Mouse (Mus musculus) bone marrow macrophage, adult 2 months (primary cell): ENCODE results near the gene Myl6. TPM values are rescaled to one million over a fixed set of nuclear protein-coding genes. Genes with fewer than 3 reads are reported as not detected.
"Not testable (repeated sequence)": the region's sequence is repeated elsewhere in the genome, so short reads cannot be mapped to it uniquely, and the experiment has no call there.

Experiments used
- H3K27ac ChIP-seq: 2 replicates; pipeline ENCODE4 v1.5.1; 2012; ENCODE audit warnings: low read depth, low read length; ENCODE audit not compliant: insufficient read depth
- H3K4me1 ChIP-seq: 2 replicates; pipeline ENCODE4 v1.6.1; 2012; ENCODE audit warnings: low read length; ENCODE audit not compliant: control insufficient read depth, insufficient read depth
- H3K4me3 ChIP-seq: 2 replicates; pipeline ENCODE4 v1.5.1; 2012; ENCODE audit warnings: mild to moderate bottlenecking, low read length, moderate library complexity; ENCODE audit not compliant: insufficient read depth
- CTCF ChIP-seq: IDR thresholded peaks from 2 replicates; pipeline ENCODE4 v1.5.1; 2012; ENCODE audit warnings: low read depth, mild to moderate bottlenecking, low read length, moderate library complexity
- POLR2A ChIP-seq: IDR thresholded peaks from 2 replicates; pipeline ENCODE4 v1.6.1; 2012; ENCODE audit warnings: mild to moderate bottlenecking, low read depth, low read length, borderline replicate concordance
- polyA plus RNA-seq: library from polyadenylated mRNA; stranded (reverse); fragments of >200 nt; gene quantifications from 2 replicates; pipeline ENCODE4 v1.2.4, GENCODE M21; 2012; ENCODE audit not compliant: missing spikeins, insufficient read depth, insufficient read length

Gene Myl6
- polyA plus RNA-seq, 1 experiment, result 1,186 TPM

DNA sequence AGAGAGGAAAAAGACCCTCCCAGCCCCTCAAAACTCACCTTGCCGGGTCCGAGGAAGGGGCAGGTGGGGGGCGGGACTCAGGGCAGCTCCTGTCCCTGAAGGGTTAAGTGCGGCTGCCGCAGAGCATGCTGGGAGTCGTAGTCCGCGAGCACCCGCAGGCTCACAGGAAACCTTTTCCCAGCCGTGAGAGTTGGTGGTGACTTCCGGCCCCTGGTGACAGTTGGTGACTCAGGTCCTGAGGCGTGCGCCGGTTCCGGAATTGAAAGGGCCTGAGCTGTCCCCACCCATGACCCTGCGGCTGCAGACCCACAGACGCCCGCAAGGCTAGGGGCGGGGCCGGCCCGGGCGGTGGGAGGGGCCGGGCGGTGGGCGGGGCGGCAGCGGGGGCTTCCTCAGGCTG is 4.6 kb upstream of the Myl6 start, which contains the start of gene Myl6b:
Myl6b (minus strand) TSS at position 96 of the 400 bp plus-strand sequence.
- Histone ChIP-seq H3K27ac (peak within 1 kb of the TSS; percentile 79), H3K4me1 (peaks cover 21% of the 10 kb centered on the region), H3K4me3 (peak within 1 kb of the TSS; percentile 61)
- TF ChIP-seq POLR2A (no peak), CTCF (no peak)

DNA sequence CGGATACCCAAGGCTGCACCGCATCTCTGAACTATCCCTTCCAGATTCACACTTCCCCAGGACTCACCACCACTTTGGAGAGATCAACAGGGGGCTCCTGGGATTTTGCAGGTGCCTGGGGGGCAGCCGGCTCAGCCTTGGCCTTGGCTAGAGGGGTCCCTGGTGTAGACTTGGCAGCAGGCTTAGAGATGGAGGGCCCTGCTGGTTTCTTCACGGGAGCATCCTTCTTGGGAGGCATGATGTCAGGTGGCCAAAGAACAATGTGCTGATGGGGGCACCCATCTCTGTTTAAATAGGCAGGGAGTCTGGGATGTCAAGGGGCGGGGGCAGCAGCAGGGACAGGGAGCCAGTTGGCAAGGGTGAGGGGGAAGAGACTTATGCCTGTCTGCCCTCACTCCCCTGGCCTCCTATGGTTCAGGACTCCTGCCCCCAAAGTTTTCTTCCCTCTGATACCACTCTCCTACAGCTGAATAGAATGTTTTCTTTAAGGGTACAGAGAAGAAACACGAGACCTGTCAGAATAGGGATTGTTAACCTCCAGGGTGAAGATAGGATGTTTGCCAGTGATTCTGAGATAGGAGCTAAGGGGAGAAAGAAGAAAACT is 3.3 kb upstream of the Myl6 start:
- Histone ChIP-seq H3K27ac (no peak overlapping the region), H3K4me3 (no peak overlapping the region), H3K4me1 (peaks cover 22% of the 10 kb centered on the region)
- TF ChIP-seq CTCF, result no peak
- TF ChIP-seq POLR2A, result no peak

DNA sequence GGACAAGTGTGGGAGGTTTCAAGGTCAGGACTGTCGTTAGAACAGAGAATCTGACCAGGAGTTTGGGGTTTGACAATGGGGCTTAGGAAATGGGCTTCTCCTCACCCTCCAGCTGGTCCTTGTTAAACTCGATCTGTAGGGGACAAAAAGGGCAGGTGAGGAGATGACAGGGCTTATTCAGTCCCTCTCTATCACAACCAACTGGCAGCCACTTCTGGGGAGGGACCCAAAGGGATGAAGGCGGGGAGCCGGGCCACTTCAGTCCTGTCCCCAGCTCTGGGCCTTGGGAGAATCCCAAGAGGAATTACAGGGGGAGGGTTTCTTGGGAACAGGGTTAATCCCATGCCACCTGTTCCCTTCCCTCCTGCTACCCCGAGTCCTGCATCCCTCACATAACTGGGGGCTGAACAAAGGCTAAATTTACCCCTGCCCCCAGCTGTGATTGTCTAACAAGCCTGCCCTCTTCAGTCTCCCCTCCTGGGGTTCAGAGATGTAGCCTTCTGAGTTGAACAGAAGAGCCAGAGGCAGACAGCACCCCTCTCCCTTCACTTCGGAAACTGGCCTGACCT is 2.6 kb upstream of the Myl6 start:
- no peak overlapping the region for H3K27ac ChIP-seq
- no peak overlapping the region for H3K4me3 ChIP-seq
- peaks cover 27% of the 10 kb centered on the region for H3K4me1 ChIP-seq
- TF ChIP-seq POLR2A, result no peak
- no peak for TF ChIP-seq CTCF

DNA sequence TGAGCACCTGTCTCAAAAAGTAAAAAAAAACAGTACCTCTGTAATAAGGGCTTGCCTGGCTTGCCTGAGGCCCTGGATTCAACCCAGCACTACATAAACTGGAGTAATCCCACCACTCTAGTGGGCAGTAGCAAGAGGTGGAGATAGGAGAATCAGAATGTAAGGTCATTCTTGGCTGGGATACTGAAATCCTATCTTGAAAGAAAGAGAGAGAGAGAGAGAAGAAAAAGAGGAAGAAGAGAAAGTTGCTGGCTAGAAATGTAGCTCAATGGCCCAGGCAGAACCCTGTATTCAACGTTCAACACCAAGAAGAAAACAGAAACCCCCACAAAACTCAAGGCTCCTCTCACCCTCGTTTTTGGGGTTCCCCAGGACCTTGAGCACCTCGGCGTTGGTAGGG is 2.0 kb upstream of the Myl6 start:
- Histone ChIP-seq H3K27ac (no peak overlapping the region), H3K4me1 (peaks cover 32% of the 10 kb centered on the region), H3K4me3 (no peak overlapping the region)
- TF ChIP-seq CTCF, result no peak
- TF ChIP-seq POLR2A, result no peak

DNA sequence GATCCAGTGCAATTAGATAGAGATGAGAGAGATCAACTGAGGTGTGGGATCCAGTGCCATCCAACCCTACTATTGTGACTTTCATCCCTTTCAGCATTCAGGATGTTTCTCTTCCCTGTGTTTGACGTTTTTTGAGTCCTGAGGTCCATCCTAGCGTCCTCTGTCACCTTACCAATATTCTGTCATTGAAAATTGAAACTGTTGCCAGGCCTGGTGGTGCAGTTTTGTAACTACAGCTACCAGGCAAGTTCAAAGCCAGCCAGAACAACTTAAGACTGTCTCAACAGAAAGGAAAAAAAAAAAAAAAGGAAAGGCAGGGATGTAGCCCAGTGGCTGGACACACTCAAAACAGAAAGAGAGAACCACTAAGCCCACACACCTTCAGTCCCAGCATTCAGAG is 1.3 kb upstream of the Myl6 start:
- TF ChIP-seq CTCF, result no peak
- no peak for TF ChIP-seq POLR2A
- peak overlapping the region; percentile 71 for H3K4me3 ChIP-seq
- peaks cover 32% of the 10 kb centered on the region for H3K4me1 ChIP-seq
- H3K27ac ChIP-seq, result no peak overlapping the region

DNA sequence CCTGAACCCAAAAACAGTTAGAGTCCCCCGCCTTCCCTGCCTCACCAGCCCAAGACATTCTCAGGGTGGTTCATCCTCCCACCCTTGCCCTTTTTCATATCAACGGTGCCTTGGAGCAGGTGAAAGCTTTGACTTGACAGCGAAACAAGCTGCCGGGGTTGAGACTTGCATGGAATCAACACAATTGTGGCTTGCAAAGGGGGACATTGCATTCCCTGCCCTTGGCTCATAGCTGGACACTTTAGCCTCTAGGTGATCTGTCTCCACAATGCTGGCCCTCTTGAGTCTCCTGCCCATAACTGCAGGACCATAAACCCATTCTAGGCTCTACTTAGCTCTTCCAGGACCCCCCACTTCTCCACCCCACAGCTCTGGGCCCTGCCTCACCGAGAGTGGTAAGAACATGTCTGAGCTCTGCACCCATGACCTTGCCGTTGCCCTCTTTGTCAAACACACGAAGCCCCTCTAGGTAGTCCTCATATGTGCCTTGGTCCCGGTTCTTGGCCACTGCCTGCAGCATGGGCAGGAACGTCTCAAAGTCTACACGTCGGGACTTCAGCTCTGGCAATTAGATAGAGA is 811 bp upstream of the Myl6 start:
- Histone ChIP-seq H3K4me3 (peak overlapping the region; percentile 71), H3K27ac (peak overlapping the region; percentile 65), H3K4me1 (peaks cover 36% of the 10 kb centered on the region)
- TF ChIP-seq CTCF, result no peak
- no peak for TF ChIP-seq POLR2A

DNA sequence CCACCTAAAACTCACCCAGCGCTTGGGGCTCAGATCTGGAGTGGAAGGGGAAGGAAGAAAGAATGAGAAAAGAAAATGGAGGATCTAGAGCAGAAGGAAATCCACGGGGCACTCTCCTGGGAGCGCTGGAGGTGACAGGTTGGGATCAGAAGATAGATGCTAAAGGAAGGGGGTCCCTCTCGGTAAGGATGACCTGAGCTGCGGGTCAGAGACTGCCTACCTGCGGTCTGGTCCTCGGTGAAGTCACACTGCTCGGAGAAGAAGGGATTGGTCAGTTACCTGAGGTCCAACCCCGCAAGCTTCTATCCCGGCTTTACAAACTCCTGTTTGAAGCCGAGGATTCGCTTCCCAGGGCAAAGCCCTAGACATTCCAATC is 638 bp downstream of the Myl6 start:
- TF ChIP-seq POLR2A, result no peak
- TF ChIP-seq CTCF, result no peak
- Histone ChIP-seq H3K27ac (peak overlapping the region; percentile 82), H3K4me1 (peaks cover 38% of the 10 kb centered on the region), H3K4me3 (peak overlapping the region; percentile 72)

DNA sequence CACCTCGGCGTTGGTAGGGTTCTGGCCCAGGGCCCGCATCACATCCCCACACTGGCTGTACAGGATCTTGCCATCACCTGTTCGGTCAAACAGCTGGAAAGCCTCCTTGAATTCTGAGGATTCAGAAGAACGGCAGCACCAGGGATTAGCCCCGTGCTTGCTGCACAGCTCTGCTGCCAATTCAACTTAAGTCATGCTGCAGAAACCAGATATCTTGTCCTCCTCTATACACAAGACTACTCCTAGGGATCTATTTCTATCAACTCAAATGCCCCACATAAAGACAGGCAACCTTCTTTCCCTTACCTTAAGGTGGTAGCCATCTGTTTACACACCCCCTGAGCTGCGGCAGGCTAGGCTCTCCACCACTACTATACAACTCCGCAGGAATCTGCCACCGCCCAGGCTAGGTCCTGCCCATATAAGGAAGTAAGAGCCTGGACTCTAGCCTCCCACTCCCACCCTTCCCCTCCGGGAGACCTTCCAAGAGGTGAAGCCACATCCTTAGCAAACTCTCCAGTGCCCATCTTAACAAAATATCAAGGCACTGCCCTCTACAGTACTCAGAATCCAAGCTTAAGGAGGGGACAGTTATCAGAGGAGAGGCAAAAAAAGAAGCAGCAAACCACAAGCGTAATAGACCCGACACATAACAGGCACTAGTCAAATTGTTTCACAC is 1.2 kb downstream of the Myl6 start:
- peak overlapping the region; percentile 82 for H3K27ac ChIP-seq
- peaks cover 35% of the 10 kb centered on the region for H3K4me1 ChIP-seq

DNA sequence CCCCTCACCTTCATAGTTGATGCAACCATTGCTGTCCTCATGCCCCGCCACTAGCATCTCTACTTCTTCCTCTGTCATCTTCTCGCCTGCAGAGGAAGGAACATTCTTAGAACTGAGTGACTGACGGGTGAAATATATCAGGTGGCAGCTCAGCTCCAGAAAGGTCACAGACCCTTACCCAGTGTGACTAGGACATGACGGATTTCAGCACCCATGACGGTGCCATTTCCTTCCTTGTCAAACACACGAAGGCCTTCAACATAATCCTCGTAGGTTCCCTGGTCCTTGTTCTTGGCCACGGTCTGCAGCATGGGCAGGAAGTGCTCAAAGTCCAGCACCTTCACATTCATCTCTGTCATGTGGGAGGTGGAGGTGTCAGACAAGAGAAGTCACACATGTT is 1.9 kb downstream of the Myl6 start:
- Histone ChIP-seq H3K4me1 (peaks cover 35% of the 10 kb centered on the region), H3K4me3 (peak overlapping the region; percentile 72)
- H3K27ac ChIP-seq, result not testable (repeated sequence)

More for the DNA sequence above, 1.2 kb downstream of the Myl6 start:
- H3K4me3 ChIP-seq, result peak overlapping the region; percentile 72
- TF ChIP-seq POLR2A (no peak), CTCF (no peak)

DNA sequence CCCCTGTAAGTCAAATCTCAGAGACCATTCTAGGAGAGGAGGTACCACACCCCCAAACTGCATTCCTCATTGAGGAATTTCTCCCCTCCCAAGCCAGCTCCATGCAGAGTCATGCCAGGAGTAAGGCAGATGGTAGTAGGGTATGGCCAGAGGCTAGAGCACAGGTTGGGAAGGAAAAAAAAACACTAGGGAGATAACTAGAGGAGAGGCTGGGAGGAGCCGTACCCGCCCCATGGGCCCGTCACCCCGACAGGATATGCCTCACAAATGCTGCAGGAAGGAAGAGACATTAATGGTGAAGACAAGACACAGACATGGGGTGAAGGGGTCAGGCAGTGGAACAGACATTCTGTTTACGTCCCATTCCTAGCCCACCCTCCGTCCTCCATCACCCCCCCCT is 2.5 kb downstream of the Myl6 start:
- Histone ChIP-seq H3K27ac (no peak overlapping the region), H3K4me3 (no peak overlapping the region), H3K4me1 (peaks cover 35% of the 10 kb centered on the region)
- TF ChIP-seq CTCF (no peak), POLR2A (no peak)
